Mouse (Mus musculus): ENCODE results near the gene Foxg1. TPM values are rescaled to one million over a fixed set of nuclear protein-coding genes. Genes with fewer than 3 reads are reported as not detected.
A peak's percentile ranks its signal among the peaks of the same experiment; 100 is the strongest.

Foxg1 gene
- 0.37 TPM in 1 of 2 replicates, not detected in the other for polyA plus RNA-seq (2012; rRNA removed)
- polyA plus RNA-seq (2014; fragmentation: Nextera tagmentation; extraction: Ambion mirVana) = not detected in 2 replicates

DNA sequence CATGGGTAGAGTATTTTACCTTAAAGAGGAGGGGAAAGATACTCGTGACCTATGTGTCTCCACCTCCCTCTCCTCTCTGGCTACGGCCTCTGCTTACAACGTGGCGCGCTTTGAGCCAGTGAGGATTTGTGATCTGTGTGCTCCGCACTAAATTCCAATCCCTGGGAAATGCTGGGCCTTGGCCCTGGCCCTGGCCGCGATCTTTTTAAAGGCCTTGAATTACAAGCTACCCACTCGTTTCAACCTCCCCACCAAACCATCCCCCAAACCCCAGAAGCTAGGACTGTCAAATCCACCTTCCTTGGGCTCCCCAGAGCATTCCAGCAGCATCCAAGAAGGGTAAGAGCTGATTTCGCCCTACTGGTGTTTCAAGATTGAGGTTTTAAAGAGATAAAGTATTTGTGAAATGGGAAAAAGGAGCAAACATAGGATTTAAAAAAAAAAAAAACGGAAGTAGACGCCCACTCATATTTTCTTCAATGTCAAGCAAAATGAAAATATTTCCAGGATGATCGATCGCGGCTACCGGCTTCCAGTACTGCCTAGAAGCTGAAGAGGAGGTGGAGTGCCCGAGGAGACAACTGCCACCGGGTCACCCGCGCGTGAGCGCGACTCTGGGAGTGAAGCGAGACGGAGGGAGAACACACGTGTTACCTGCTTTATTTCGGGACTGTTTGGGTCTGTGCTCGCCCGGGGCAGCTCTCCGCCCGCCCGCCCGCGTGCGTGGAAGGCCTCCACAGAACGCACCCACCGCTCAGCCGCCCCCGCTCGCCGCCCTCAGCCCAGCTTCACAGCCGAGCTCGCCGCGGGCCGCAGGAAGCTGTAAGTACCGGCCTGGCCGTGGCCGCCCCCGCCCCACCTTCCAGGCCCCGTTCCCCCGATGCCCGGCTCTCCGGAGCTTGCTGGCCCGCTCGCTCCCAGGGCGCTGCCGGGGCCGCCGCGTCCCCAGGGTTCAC, at the start of gene Foxg1:
Foxg1 (plus strand) TSS at position 96 of the 956 bp plus-strand sequence.
- TF ChIP-seq CTCF (IDR thresholded peaks at IDR 0.05; ENCODE audit: low read depth) (no peak), EP300 (IDR thresholded peaks at IDR 0.05; ENCODE audit: low read depth) (no peak)
- H3K27me3 ChIP-seq (ENCODE audit: control insufficient read depth, insufficient read depth, low read length) = peaks cover 86% of the 10 kb centered on the region
- H3K27ac ChIP-seq = no peak within 1 kb of the TSS
- no peaks in the 10 kb centered on the region for H3K9me3 ChIP-seq (ENCODE audit: control insufficient read depth, low read length)
- H3K36me3 ChIP-seq (replicated peaks; ENCODE audit: control insufficient read depth, insufficient read depth, low read depth) = no peaks in the 10 kb centered on the region
- no peak within 1 kb of the TSS for H3K9ac ChIP-seq (replicated peaks)
- H3K4me2 ChIP-seq (ENCODE audit: low read depth) = peak within 1 kb of the TSS; percentile 8; the same call in 1 of the 2 replicates
- 2% methylated on average over 60 of the region's 61 CpGs for WGBS (ENCODE audit: insufficient replicate concordance)
- H3K4me3 ChIP-seq (ENCODE audit: insufficient read depth in 1 of 2, low read depth in 2 of 2, low read length in 2 of 2) = 0 out of 4 replicates have a peak within 1 kb of the TSS, but pooled peaks of 1 of the 2 experiments have one; percentile 18
- DNase-seq (ENCODE audit: low read depth in 3 of 3, low spot score in 3 of 3) (no peak), ATAC-seq (ENCODE audit: insufficient read depth) (no peak)
- no peaks in the 10 kb centered on the region for H3K4me1 ChIP-seq (replicated peaks; ENCODE audit: control insufficient read depth in 2 of 2, insufficient read depth in 2 of 2, low read length in 1 of 2)

DNA sequence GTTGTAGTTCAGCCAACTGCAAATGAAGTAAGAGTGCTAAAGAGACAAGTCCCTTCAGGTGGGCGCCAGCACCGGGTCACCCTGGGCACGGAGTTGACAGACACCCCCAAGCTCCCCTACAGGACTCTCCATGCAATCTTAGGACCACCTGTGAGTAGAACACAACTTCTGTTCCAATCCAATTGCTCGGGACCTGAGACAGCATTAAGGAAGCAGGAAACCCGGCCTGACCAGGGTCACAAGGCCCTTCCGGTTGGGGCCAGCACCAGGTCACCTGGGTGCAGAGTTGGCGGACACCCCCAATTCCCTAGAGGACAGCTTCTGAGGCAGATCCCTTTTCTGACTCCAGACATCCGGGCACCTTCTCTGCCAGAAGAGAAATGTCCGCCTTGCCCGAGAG, 32.8 kb upstream of the Foxg1 start:
- H3K4me1 ChIP-seq (replicated peaks; ENCODE audit: control insufficient read depth in 2 of 2, insufficient read depth in 2 of 2, low read length in 1 of 2) = no peaks in the 10 kb centered on the region
- no peak for TF ChIP-seq CTCF (IDR thresholded peaks at IDR 0.05; ENCODE audit: low read depth)
- TF ChIP-seq EP300 (IDR thresholded peaks at IDR 0.05; ENCODE audit: low read depth) = no peak
- no peak overlapping the region for H3K27ac ChIP-seq
- no peak overlapping the region for H3K9ac ChIP-seq (replicated peaks)
- ATAC-seq (ENCODE audit: insufficient read depth) (no peak), DNase-seq (ENCODE audit: low read depth in 3 of 3, low spot score in 3 of 3) (no peak)
- WGBS (ENCODE audit: insufficient replicate concordance) = 70% methylated on average over 10 of the region's 10 CpGs
- H3K27me3 ChIP-seq (ENCODE audit: control insufficient read depth, insufficient read depth, low read length) = no peaks in the 10 kb centered on the region
- H3K9me3 ChIP-seq (ENCODE audit: control insufficient read depth, low read length) = no peaks in the 10 kb centered on the region
- H3K4me2 ChIP-seq (ENCODE audit: low read depth) = no peak overlapping the region
- H3K36me3 ChIP-seq (replicated peaks; ENCODE audit: control insufficient read depth, insufficient read depth, low read depth) = no peaks in the 10 kb centered on the region
- no peak overlapping the region for H3K4me3 ChIP-seq (ENCODE audit: insufficient read depth in 1 of 2, low read depth in 2 of 2, low read length in 2 of 2)

DNA sequence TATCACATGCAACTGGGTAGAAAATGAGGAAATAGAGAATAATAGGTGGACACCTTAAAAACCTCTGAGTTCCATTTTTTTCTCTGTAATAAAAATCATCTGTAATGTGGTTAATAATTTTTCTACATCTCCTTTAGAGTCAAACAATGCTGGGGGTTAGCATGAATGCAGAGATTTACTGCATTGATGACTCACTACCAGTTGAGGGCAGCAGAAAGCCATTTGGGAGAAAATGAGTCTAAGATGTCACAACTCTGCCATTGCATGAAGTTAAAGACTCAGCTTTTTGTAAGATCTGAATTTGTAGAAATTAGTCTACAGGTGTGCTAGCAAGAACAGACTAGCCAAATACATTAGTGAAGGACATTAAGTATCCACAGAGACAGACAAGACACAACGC, 13.5 kb upstream of the Foxg1 start:
- H3K36me3 ChIP-seq (replicated peaks; ENCODE audit: control insufficient read depth, insufficient read depth, low read depth) = no peaks in the 10 kb centered on the region
- WGBS (ENCODE audit: insufficient replicate concordance) = 36% methylated on average over 1 of the region's 1 CpGs
- TF ChIP-seq EP300 (IDR thresholded peaks at IDR 0.05; ENCODE audit: low read depth) (no peak), CTCF (IDR thresholded peaks at IDR 0.05; ENCODE audit: low read depth) (no peak)
- no peak for DNase-seq (ENCODE audit: low read depth in 3 of 3, low spot score in 3 of 3)
- H3K27me3 ChIP-seq (ENCODE audit: control insufficient read depth, insufficient read depth, low read length) = peaks cover 10% of the 10 kb centered on the region
- no peaks in the 10 kb centered on the region for H3K4me1 ChIP-seq (replicated peaks; ENCODE audit: control insufficient read depth in 2 of 2, insufficient read depth in 2 of 2, low read length in 1 of 2)
- H3K9me3 ChIP-seq (ENCODE audit: control insufficient read depth, low read length) = no peaks in the 10 kb centered on the region
- no peak overlapping the region for H3K4me3 ChIP-seq (ENCODE audit: insufficient read depth in 1 of 2, low read depth in 2 of 2, low read length in 2 of 2)
- no peak for ATAC-seq (ENCODE audit: insufficient read depth)
- no peak overlapping the region for H3K4me2 ChIP-seq (ENCODE audit: low read depth)
- no peak overlapping the region for H3K27ac ChIP-seq
- no peak overlapping the region for H3K9ac ChIP-seq (replicated peaks)

DNA sequence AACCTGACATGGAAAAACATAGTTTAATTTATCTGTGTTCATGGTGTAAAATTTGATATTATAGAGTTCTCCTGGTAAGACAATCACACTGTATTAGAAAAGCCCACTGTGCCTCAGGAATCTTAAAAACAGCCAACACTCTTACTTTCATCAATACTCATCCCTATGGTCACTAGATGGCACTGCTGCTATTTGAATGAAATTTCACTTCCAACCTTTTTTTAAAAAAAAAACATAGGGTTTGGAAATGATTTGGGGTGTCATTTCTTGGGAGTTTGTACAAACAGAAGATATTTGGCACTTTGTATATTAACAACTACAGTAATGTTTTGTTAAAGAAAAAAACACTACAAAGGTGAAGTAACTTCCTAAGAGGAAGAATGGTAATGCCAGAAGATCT, 10.3 kb upstream of the Foxg1 start:
- no peak for DNase-seq (ENCODE audit: low read depth in 3 of 3, low spot score in 3 of 3)
- no peak for ATAC-seq (ENCODE audit: insufficient read depth)
- no peak overlapping the region for H3K4me3 ChIP-seq (ENCODE audit: insufficient read depth in 1 of 2, low read depth in 2 of 2, low read length in 2 of 2)
- peaks cover 39% of the 10 kb centered on the region for H3K27me3 ChIP-seq (ENCODE audit: control insufficient read depth, insufficient read depth, low read length)
- no peaks in the 10 kb centered on the region for H3K4me1 ChIP-seq (replicated peaks; ENCODE audit: control insufficient read depth in 2 of 2, insufficient read depth in 2 of 2, low read length in 1 of 2)
- no peak overlapping the region for H3K27ac ChIP-seq
- no peak overlapping the region for H3K4me2 ChIP-seq (ENCODE audit: low read depth)
- TF ChIP-seq EP300 (IDR thresholded peaks at IDR 0.05; ENCODE audit: low read depth) (no peak), CTCF (IDR thresholded peaks at IDR 0.05; ENCODE audit: low read depth) (no peak)
- no peak overlapping the region for H3K9ac ChIP-seq (replicated peaks)
- no peaks in the 10 kb centered on the region for H3K36me3 ChIP-seq (replicated peaks; ENCODE audit: control insufficient read depth, insufficient read depth, low read depth)
- H3K9me3 ChIP-seq (ENCODE audit: control insufficient read depth, low read length) = no peaks in the 10 kb centered on the region

DNA sequence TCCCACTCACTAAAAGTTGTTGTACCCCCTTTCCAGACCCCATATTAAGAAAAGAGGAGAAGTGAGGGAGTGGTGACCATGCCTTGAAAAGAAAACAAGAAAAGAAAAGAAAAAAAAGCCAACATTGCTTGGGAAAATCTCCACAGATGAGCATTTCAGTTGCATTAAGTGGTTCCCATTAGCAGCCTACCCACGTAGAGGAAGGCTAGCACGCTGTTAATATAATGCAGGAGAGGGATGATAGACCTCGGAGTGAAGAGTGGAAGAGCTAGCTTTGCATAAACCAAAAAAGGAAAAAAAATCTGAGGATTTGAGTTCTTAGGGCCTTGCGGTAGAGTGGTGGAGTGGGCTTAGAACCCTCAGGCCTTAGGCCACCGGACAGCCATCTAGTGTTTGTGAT, 9.3 kb upstream of the Foxg1 start:
- no peaks in the 10 kb centered on the region for H3K36me3 ChIP-seq (replicated peaks; ENCODE audit: control insufficient read depth, insufficient read depth, low read depth)
- H3K27ac ChIP-seq = no peak overlapping the region
- ATAC-seq (ENCODE audit: insufficient read depth) (no peak), DNase-seq (ENCODE audit: low read depth in 3 of 3, low spot score in 3 of 3) (no peak)
- 6% methylated on average over 5 of the region's 5 CpGs for WGBS (ENCODE audit: insufficient replicate concordance)
- no peaks in the 10 kb centered on the region for H3K9me3 ChIP-seq (ENCODE audit: control insufficient read depth, low read length)
- H3K4me3 ChIP-seq (ENCODE audit: insufficient read depth in 1 of 2, low read depth in 2 of 2, low read length in 2 of 2) = no peak overlapping the region
- peaks cover 49% of the 10 kb centered on the region for H3K27me3 ChIP-seq (ENCODE audit: control insufficient read depth, insufficient read depth, low read length)
- no peaks in the 10 kb centered on the region for H3K4me1 ChIP-seq (replicated peaks; ENCODE audit: control insufficient read depth in 2 of 2, insufficient read depth in 2 of 2, low read length in 1 of 2)
- no peak overlapping the region for H3K9ac ChIP-seq (replicated peaks)
- TF ChIP-seq EP300 (IDR thresholded peaks at IDR 0.05; ENCODE audit: low read depth) (no peak), CTCF (IDR thresholded peaks at IDR 0.05; ENCODE audit: low read depth) (no peak)
- H3K4me2 ChIP-seq (ENCODE audit: low read depth) = no peak overlapping the region
